ENCODE assay signal across 11 mouse cellular contexts in the genomic region with DNA sequence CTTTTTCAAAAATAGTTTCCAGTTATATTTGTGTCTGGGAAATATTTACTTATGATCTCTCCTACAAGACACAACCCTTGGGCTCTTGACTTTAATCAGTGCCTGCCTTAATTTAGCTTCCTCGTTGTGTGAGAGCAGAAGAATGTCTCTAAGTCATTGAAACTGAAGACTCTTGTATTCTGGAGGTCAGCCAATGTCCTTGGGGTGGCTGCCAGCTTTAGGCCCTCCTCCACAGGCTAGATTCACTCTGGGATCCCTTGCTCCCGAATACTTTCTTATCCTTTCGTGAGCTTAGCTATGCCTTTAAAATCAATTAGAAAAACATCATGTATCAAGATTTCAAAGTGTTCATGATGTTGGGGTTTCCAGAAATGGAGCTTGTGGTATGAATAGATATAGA.
DNase-seq lines count a peak whose midpoint lies in the region; ATAC-seq and TF ChIP-seq lines count a peak whose summit lies in the region.
"Had no signal": no experiment of that assay in that cellular context is flagged by ENCODE, and none has a peak within 500 bp of the region (broad histone marks: within the 10 kb centered on the region; RNA-seq: fewer than 3 reads in every experiment).

No protein-coding gene starts in this region.

- ATAC-seq in heart, embryonic 16.5 days (replicated peaks; ENCODE audit: extremely low read depth, insufficient read depth, low FRiP score): no peak

- H3K4me3 ChIP-seq in heart, adult 2 months: no peak overlapping the region
- H3K4me3 ChIP-seq in heart, embryonic 10.5 days: no peak overlapping the region
- H3K4me3 ChIP-seq in heart, embryonic 16.5 days (ENCODE audit: low read length): no peak overlapping the region
- H3K4me3 ChIP-seq: myocyte had no signal

- TF ChIP-seq CTCF in heart, adult 2 months (IDR thresholded peaks at IDR 0.05): no peak

- no peak for TF ChIP-seq EP300 in heart, adult 2 months (IDR thresholded peaks at IDR 0.05; ENCODE audit: insufficient read depth, low read depth, low read length)

- no peak overlapping the region for H3K9ac ChIP-seq in heart, adult 2 months (ENCODE audit: low read depth, low read length)
- no peak overlapping the region for H3K9ac ChIP-seq in heart, embryonic 16.5 days (ENCODE audit: low read length)

- no peaks in the 10 kb centered on the region for H3K4me1 ChIP-seq in heart, adult 2 months (ENCODE audit: control insufficient read depth, insufficient read depth, low read length)
- no peaks in the 10 kb centered on the region for H3K4me1 ChIP-seq in heart, embryonic 10.5 days
- peaks cover 7% of the 10 kb centered on the region for H3K4me1 ChIP-seq in heart, embryonic 16.5 days (ENCODE audit: control insufficient read depth, insufficient read depth, low read length)

- intact Hi-C loops in heart, adult 2 months (cut with DNase I): no loop called here

- H3K27ac ChIP-seq in heart, adult 2 months: no peak overlapping the region
- no peak overlapping the region for H3K27ac ChIP-seq in heart, embryonic 10.5 days
- no peak overlapping the region for H3K27ac ChIP-seq in heart, embryonic 16.5 days (ENCODE audit: low read length)

- no peaks in the 10 kb centered on the region for H3K27me3 ChIP-seq in heart, adult 2 months (ENCODE audit: control insufficient read depth, insufficient read depth, low read length)
- no peaks in the 10 kb centered on the region for H3K27me3 ChIP-seq in heart, embryonic 10.5 days (ENCODE audit: insufficient read depth, poor library complexity, severe bottlenecking)
- no peaks in the 10 kb centered on the region for H3K27me3 ChIP-seq in heart, embryonic 16.5 days (ENCODE audit: control insufficient read depth, insufficient read depth, low read length)
- H3K27me3 ChIP-seq: CH12.LX had no signal

- no peaks in the 10 kb centered on the region for H3K79me2 ChIP-seq in heart, adult 2 months (replicated peaks; ENCODE audit: control insufficient read depth, insufficient read depth, low read length)

- 8% methylated on average over 3 of the region's 3 CpGs for WGBS in heart, adult 2 months
- 47% methylated on average over 3 of the region's 3 CpGs for WGBS in heart, embryonic 10.5 days
- 10% methylated on average over 3 of the region's 3 CpGs for WGBS in heart, embryonic 16.5 days

- no peaks in the 10 kb centered on the region for H3K36me3 ChIP-seq in heart, adult 2 months (ENCODE audit: control insufficient read depth, insufficient read depth, low read length)
- no peaks in the 10 kb centered on the region for H3K36me3 ChIP-seq in heart, embryonic 10.5 days
- no peaks in the 10 kb centered on the region for H3K36me3 ChIP-seq in heart, embryonic 16.5 days (ENCODE audit: control insufficient read depth, insufficient read depth)

- 0 out of 2 replicates have a peak overlapping the region, but pooled peaks have one; percentile 28 for H3K4me2 ChIP-seq in heart, embryonic 16.5 days (ENCODE audit: low read depth, low read length)

- DNase-seq in heart, adult 2 months: peak; percentile 35 to 50
- DNase-seq in heart, embryonic 10.5 days (ENCODE audit: low spot score): no peak
- peak; percentile 84 for DNase-seq in adrenal gland, postnatal 10 days
- peak; percentile 73 for DNase-seq in lung, postnatal 10 days
- DNase-seq in layer of hippocampus, adult 18-20 months (ENCODE audit: low spot score in 2 of 2): no peak
- no peak for DNase-seq in c-Kit-positive CD71-positive TER-119-positive erythroid progenitor cells, embryonic 14.5 days (ENCODE audit: low spot score)
- no peak for DNase-seq in thymus, adult 18-20 months
- DNase-seq: liver had no signal

- TF ChIP-seq POLR2A in heart, adult 2 months (IDR thresholded peaks at IDR 0.05; ENCODE audit: insufficient read depth, low read depth, low read length): no peak

- no peaks in the 10 kb centered on the region for H3K9me3 ChIP-seq in heart, embryonic 10.5 days
- H3K9me3 ChIP-seq in heart, embryonic 16.5 days (replicated peaks; ENCODE audit: control insufficient read depth, low read length): no peaks in the 10 kb centered on the region

Comparison
In these comparisons a context has a peak if more than half of its experiments do, and no peak if none do; other contexts are left out.
1. DNase-seq: peak in heart, adult 2 months (2 of 2), adrenal gland, postnatal 10 days (single experiment) and lung, postnatal 10 days (single experiment); none in heart, embryonic 10.5 days (single experiment), layer of hippocampus, adult 18-20 months (0 of 2), c-Kit-positive CD71-positive TER-119-positive erythroid progenitor cells, embryonic 14.5 days (single experiment) and thymus, adult 18-20 months (0 of 2).